Mouse (Mus musculus): ENCODE data around the gene Agtr1a.
A peak's percentile ranks its signal among the peaks of the same experiment; 100 is the strongest.

The Agtr1a gene

DNA sequence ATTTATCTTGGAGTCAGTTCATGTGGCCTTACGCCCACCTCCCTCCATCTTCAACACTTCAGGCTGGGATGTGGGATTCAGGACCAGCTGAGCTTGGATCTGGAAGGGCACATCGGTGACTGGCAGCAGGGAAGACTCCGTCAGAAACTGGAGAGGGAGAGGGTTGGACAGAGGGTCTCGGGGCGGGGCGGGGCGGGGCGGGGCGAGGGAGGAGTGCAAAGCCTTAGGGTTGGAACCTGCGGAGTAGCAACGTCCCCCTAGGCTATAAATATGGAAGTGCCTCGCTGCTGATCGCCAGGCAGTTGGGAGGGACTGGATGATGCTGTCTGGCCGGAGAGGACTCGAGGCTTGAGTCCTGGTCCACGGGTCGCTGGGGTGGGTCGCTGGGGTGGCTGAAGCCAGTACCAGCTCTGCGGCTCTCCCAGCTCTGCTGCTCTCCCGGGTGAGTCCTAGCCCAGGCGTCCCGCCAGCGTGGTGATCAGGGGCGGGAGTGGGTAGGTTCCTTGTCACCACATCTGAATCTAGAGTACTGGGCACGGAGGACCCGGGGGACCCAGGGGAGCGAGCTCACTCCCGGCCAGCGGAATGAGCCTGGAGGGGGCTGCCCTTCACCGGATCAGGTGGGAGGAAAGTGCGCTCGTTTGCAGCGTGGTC, at the start of gene Agtr1a:
TSS of gene Agtr1a (plus strand) at position 294 of the 654 bp plus-strand sequence.
- DNase-seq = peak; percentile 46

- DNase-seq = no peak
These were observed 26.0 kb upstream of the Agtr1a start for GRCm38 (mm10) chr13:30310221-30310620.

DNA sequence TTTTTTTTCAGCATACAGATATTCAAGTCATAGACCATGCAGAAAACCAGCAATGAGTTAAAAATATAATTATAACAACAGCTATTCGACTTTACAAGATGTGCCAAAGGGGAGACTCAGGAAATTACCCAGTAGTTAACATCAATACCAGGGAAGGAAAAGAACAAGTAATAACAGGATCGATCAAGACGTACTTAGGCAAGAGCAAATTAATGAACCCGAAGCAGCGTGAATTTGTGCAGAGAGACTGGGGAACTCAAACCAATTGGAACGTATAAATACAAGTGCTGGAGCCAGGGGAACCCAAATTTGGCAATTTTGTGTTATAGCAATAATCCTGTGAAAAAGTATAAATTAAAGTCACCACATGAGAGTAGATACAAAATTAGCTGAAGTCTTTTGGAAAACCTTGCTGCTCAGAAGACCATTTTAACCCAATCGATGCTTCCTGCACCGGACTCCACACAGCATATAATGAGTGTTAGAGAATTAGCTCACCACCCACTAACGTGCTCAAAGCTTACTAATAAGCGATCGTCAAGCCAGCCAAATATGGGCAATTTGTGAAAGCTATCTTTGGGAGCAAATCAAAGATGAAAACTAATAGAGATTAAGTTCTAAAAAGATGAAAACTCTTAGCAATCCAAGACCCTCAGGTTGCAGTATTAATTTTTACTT, 11.4 kb upstream of the Agtr1a start:
- no peak for DNase-seq

GRCm38 (mm10) chr13:30331061-30331460, 5.2 kb upstream of the Agtr1a start:
- DNase-seq = no peak

- no peak for DNase-seq
These were observed 4.4 kb upstream of the Agtr1a start for GRCm38 (mm10) chr13:30331851-30332250.

- no peak for DNase-seq
These were observed 3.7 kb upstream of the Agtr1a start for GRCm38 (mm10) chr13:30332581-30332980.

- no peak for DNase-seq
These were observed 1.6 kb upstream of the Agtr1a start for GRCm38 (mm10) chr13:30334667-30335066.

DNA sequence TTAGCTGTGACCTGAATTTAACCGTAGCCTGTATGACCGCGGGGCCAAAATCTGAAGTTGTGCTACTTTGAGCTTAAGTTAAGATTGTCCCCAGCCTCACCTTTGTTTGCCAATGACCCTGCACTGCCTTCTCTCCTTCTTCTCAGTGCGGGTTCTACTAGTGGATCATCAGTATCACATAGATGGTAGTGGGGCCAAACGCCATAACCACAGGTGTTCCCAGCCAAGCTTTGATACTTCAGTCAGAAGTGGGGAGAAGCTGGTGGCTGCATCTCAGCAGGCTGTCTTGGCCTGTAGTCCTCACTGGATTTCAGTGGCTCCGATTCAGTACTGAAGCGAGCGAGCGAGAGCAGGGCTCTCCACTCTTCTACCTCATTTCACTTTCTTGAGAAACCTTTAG, 672 bp downstream of the Agtr1a start:
- no peak for DNase-seq

DNA sequence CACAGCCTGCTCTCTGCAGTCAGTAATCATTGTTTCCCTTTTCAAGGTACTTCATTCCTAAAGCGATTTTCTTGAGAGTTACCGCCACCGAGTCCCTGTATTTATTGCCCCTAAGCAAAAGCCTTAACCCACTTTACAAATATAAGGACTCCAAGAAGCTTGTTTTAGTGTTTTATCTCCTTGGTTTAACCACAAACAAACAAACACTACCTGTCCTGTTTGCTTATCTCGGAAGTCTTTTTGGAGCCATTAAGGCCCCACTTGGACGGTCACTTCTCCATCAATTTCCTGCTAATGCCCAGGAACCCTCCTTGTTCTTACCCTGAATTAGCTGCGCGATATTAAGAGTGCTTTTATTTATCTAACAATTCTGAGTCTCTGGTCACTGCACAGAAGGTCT, 1.4 kb downstream of the Agtr1a start:
- no peak for DNase-seq

GRCm38 (mm10) chr13:30338576-30338975, 2.3 kb downstream of the Agtr1a start:
- no peak for DNase-seq

- DNase-seq = no peak
These were observed 3.7 kb downstream of the Agtr1a start for GRCm38 (mm10) chr13:30339927-30340326.

DNA sequence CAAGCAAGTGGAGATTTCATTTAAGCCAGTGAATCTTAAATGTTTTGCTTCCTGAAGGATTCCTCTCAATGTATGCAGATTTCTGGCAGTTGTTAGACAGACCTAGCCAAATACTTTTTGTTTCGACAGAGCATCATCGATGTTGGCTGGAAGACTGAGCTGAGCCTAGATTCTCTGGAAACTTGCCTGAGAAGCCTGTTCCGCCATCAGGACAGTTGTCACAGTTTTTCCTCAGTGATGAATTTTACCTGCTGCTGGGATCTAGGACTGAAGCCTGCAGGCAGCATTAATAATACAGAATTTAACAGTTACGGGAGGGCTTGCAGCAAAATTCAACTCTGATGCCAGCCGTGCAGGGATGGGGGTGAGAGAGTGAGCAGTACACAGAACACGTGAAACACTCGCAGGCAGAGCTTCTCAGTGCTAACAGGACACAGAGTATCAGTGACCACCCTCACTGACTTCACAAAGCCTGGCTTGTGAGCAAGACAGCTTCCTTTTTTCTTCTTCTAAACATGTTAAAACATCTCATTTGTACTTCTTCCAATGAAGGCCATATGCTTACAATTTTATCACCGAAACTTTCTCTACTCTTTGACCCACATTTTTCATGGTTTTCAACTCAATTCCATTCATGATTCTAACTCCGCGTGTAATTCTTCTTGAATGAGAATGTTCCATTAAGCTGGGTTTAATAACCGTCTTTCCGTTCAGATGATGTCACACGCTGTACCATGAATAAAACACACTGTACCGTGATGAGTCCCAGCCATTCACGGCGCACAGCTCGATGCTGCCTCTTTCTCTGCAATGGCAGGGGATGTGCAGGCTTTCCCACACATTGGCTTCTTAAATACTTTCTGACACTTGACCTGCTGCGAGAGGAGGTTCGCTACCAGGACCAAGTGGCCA, 6.0 kb downstream of the Agtr1a start:
- DNase-seq = no peak

DNA sequence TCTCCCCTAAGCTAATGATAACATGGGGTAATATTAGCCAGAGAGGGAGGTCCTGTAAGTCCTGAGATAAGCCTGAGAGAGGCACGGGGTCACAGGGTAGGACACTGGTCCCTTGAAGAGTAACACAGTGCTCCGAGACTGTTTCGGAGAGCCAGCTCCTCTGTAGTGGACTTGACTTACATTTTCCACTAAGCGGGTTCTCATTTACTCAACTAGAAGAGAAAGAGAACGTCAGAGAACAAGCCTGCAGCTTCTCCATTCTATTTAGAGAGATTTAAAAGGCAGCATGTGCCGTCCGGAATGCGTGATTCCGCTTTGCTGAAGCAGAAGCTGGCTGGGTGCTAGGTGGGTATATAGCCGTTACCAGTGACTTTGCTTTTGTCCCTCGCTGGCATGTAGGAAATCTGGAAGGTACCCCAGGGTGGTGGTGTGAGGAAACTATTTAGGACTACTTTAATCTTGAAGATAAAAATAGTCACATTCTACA, 9.2 kb downstream of the Agtr1a start:
- no peak for DNase-seq

- DNase-seq = no peak
These were observed 10.6 kb downstream of the Agtr1a start for GRCm38 (mm10) chr13:30346881-30347280.

DNA sequence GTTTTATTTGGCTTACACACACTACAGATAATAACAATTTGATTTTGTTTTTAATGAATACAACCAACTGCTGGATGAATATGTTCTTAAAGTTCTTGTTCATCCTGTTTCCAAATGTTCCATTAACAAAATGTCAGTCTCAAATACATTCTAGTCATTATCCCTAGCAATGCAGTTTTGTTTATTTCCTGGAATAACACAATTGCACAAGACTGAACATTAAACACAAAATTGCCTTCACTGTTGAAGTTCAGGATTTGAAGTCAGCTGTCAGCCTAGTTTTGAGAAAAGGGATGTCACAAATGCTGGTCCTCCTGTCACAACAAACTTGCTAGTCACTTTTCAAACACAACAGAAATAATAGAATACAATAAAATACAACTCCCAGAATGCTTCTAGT, 12.1 kb downstream of the Agtr1a start:
- no peak for DNase-seq

DNA sequence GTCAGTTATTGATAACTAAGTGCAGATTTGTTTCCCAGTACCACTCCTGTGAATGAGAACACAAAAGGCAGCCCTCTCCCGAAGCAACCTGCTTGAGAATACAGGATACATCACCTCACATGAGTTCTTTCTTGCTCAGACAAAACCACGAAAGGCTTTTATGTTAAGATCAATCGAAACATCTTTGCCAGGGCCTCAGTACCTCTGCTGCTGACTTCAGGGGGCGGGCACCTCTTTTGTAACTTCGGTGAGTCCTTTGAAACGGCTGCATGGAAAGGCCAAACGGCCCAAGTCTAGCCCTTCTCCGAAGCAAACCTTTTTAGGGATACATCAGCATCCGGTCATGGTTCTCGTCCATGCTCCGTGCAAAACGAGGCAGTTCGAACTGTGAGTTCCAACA, 15.7 kb downstream of the Agtr1a start:
- DNase-seq = no peak

GRCm38 (mm10) chr13:30354991-30355580, 18.8 kb downstream of the Agtr1a start:
- DNase-seq = no peak

GRCm38 (mm10) chr13:30355979-30356378, 19.7 kb downstream of the Agtr1a start:
- DNase-seq = no peak

- peak; percentile 16 for DNase-seq
These were observed 22.4 kb downstream of the Agtr1a start for GRCm38 (mm10) chr13:30358456-30359168.

DNA sequence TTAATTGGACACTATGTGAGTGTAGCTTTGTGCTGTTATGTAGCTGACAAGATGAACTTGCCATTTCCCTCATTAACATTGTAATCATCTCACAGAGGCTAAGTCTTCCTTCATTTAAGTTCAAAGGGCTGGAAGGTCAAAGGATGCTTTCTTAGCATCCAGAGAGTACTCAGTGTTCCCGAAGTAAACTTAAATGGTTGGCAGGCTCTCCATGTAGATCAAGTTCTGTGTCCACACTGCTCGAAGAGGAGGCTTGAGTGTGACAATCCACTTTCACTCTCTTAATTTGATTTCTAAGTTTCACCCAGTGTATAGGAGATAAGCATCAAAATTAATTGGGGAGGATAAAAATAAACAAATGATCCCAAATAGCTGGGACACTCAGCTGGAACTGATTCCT, 23.6 kb downstream of the Agtr1a start:
- DNase-seq = no peak

DNA sequence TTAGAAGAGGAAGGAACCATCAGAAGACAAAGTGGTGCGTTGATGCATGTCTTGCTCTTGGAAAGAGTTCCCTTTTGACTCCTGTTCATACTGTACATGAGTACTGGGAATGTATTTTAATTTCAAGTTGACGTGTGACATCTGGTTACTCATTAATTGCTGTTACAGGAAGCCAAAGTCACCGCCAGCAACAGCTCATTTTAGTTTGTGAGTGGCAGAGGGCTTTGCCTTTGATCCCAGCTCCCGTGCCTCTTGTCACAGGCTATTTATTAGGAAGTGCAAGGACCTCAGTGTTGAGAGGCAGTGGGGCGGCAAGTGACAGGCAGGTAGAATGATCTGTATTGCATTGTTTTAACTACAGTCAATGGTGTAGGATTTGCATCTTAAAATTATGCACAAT, 24.8 kb downstream of the Agtr1a start:
- DNase-seq = no peak

DNA sequence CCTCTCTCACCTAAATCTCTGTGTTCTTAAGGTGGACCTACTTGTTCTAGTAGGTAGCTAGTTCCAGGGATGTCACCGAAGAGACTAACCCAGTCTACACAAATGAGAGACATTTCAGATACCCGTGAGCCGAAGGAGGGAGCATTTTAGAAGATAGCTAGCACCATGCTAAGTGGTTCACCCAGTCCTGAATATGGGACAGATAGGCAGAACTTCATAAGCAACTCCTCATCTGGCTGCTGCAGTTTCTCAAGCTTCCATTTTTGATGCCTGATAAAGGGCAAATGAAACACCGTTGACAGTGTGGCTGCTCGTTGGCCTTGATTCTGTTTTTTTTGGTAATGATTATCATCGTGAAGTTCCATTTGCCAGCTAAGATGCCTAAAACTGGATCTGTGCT, 25.8 kb downstream of the Agtr1a start:
- DNase-seq = no peak
